Mouse (Mus musculus) MEL (cell line): ENCODE results near the gene Klhdc8a. TPM values are rescaled to one million over a fixed set of nuclear protein-coding genes. Genes with fewer than 3 reads are reported as not detected.

Source experiments
- DNase-seq: peaks from one replicate; pipeline ENCODE4 v3.0.0; 2011; ENCODE audit warnings: low read depth, low spot score
- H3K27ac ChIP-seq: 2 replicates; pipeline ENCODE4 v1.5.1; 2012; ENCODE audit warnings: low read depth, mild to moderate bottlenecking, control low read depth, low read length, moderate library complexity; ENCODE audit not compliant: control insufficient read depth
- H3K27me3 ChIP-seq, 2 experiments: fragments of 150-350 bp in 1 of 2; sonication (generic) in 1 of 2; 2 replicates each; pipeline ENCODE4 v1.6.1; 2012; ENCODE audit warnings: low read length in 2 of 2, mild to moderate bottlenecking in 2 of 2, improper control_type of control experiment in 1 of 2, moderate library complexity in 1 of 2; ENCODE audit not compliant: insufficient read depth in 2 of 2, control insufficient read depth in 1 of 2
- H3K36me3 ChIP-seq, 2 experiments: 2 replicates each; pipeline ENCODE4 v1.6.1; 2012 to 2014; ENCODE audit warnings: low read length in 2 of 2, improper control_type of control experiment in 1 of 2, inconsistent platforms in 1 of 2, mild to moderate bottlenecking in 1 of 2; ENCODE audit not compliant: insufficient read depth in 2 of 2, control insufficient read depth in 1 of 2
- H3K4me1 ChIP-seq, 2 experiments: fragments of 150-350 bp in 1 of 2; sonication (generic) in 1 of 2; 2 replicates each; pipeline ENCODE4 v1.6.1; 2012; ENCODE audit warnings: low read length in 2 of 2, improper control_type of control experiment in 1 of 2, mild to moderate bottlenecking in 1 of 2; ENCODE audit not compliant: insufficient read depth in 2 of 2, control insufficient read depth in 1 of 2
- H3K4me3 ChIP-seq, 2 experiments: fragments of 150-350 bp in 1 of 2; sonication (generic) in 1 of 2; 2 replicates each; pipeline ENCODE4 v1.5.1; 2012; ENCODE audit warnings: low read depth in 2 of 2, low read length in 2 of 2, mild to moderate bottlenecking in 2 of 2, moderate library complexity in 2 of 2, control low read depth in 1 of 2, improper control_type of control experiment in 1 of 2; ENCODE audit not compliant: control insufficient read depth in 1 of 2, insufficient read depth in 1 of 2
- H3K79me2 ChIP-seq: 2 replicates; pipeline ENCODE4 v1.6.1; 2012; ENCODE audit warnings: mild to moderate bottlenecking, low read length, moderate library complexity; ENCODE audit not compliant: control insufficient read depth, poor library complexity, insufficient read depth
- H3K9ac ChIP-seq: 2 replicates; pipeline ENCODE4 v1.6.1; 2012; ENCODE audit warnings: low read depth, mild to moderate bottlenecking, control low read depth, low read length, moderate library complexity; ENCODE audit not compliant: control insufficient read depth, poor library complexity, severe bottlenecking
- H3K9me3 ChIP-seq: fragments of 150-350 bp; sonication (generic); replicated peaks from 2 replicates; pipeline ENCODE4 v1.6.1; 2012; ENCODE audit warnings: mild to moderate bottlenecking, low read length, improper control_type of control experiment, moderate library complexity; ENCODE audit not compliant: insufficient read depth
- CHD1 ChIP-seq: IDR thresholded peaks from 2 replicates; pipeline ENCODE4 v1.6.1; 2012; ENCODE audit warnings: low read depth, mild to moderate bottlenecking, inconsistent platforms, low read length, improper control_type of control experiment
- CTCF ChIP-seq, 3 experiments: IDR thresholded peaks in 2 of 3; conservative IDR thresholded peaks in 1 of 3; 2 replicates each; pipeline ENCODE4 v1.5.1; 2011 to 2012; ENCODE audit warnings: low read length in 3 of 3, low read depth in 2 of 3, mild to moderate bottlenecking in 2 of 3, improper control_type of control experiment in 1 of 3, inconsistent platforms in 1 of 3, mixed read lengths in 1 of 3, moderate library complexity in 1 of 3; ENCODE audit not compliant: control insufficient read depth in 1 of 3, insufficient read depth in 1 of 3, poor library complexity in 1 of 3, severe bottlenecking in 1 of 3
- ELF1 ChIP-seq: IDR thresholded peaks from 2 replicates; pipeline ENCODE4 v1.6.1; 2014; ENCODE audit warnings: low read depth, mild to moderate bottlenecking, inconsistent platforms, low read length, improper control_type of control experiment, moderate library complexity
- EP300 ChIP-seq, 2 experiments: IDR thresholded peaks; 2 replicates each; pipeline ENCODE4 v1.6.1; 2011; ENCODE audit warnings: improper control_type of control experiment in 2 of 2, low read length in 2 of 2, low read depth in 1 of 2, mild to moderate bottlenecking in 1 of 2
- GATA1 ChIP-seq: IDR thresholded peaks from 2 replicates; pipeline ENCODE4 v1.6.1; 2011; ENCODE audit warnings: low read depth, low read length, improper control_type of control experiment
- KAT2A ChIP-seq: conservative IDR thresholded peaks from 2 replicates; pipeline ENCODE4 v1.6.1; 2012; ENCODE audit warnings: low read depth, low read length, improper control_type of control experiment, inconsistent platforms
- MAX ChIP-seq: IDR thresholded peaks from 2 replicates; pipeline ENCODE4 v1.6.1; 2011; ENCODE audit warnings: low read length, improper control_type of control experiment
- MEF2A ChIP-seq: IDR thresholded peaks from 2 replicates; pipeline ENCODE4 v1.6.1; 2014; ENCODE audit warnings: low read depth, mild to moderate bottlenecking, inconsistent platforms, low read length, improper control_type of control experiment; ENCODE audit not compliant: poor library complexity, insufficient replicate concordance, severe bottlenecking; ENCODE audit errors: extremely low read depth
- MXI1 ChIP-seq: IDR thresholded peaks from 2 replicates; pipeline ENCODE4 v1.6.1; 2011; ENCODE audit warnings: mild to moderate bottlenecking, low read depth, low read length, improper control_type of control experiment
- MYB ChIP-seq: IDR thresholded peaks from 2 replicates; pipeline ENCODE4 v1.6.1; 2011; ENCODE audit warnings: mild to moderate bottlenecking, low read depth, low read length, improper control_type of control experiment
- NRF1 ChIP-seq: IDR thresholded peaks from 2 replicates; pipeline ENCODE4 v1.6.1; 2014; ENCODE audit warnings: low read depth, mild to moderate bottlenecking, inconsistent platforms, low read length, improper control_type of control experiment, moderate library complexity; ENCODE audit not compliant: poor library complexity, insufficient read depth, severe bottlenecking
- POLR2A ChIP-seq, 2 experiments: IDR thresholded peaks; 2 replicates each; pipeline ENCODE4 v1.6.1; 2011 to 2012; ENCODE audit warnings: low read length in 2 of 2, mild to moderate bottlenecking in 2 of 2, control low read depth in 1 of 2, improper control_type of control experiment in 1 of 2, low read depth in 1 of 2, moderate library complexity in 1 of 2; ENCODE audit not compliant: control insufficient read depth in 1 of 2, insufficient read depth in 1 of 2, poor library complexity in 1 of 2
- POLR2AphosphoS5 ChIP-seq: IDR thresholded peaks from 2 replicates; pipeline ENCODE4 v1.6.1; 2012; ENCODE audit warnings: low read depth, borderline replicate concordance, mild to moderate bottlenecking, inconsistent platforms, low read length, moderate library complexity, mixed read lengths
- SMC3 ChIP-seq: IDR thresholded peaks from 2 replicates; pipeline ENCODE4 v1.6.1; 2011; ENCODE audit warnings: low read depth, low read length, improper control_type of control experiment
- TAL1 ChIP-seq: IDR thresholded peaks from 2 replicates; pipeline ENCODE4 v1.6.1; 2012; ENCODE audit warnings: mild to moderate bottlenecking, inconsistent platforms, low read length, moderate library complexity, mixed read lengths
- TBP ChIP-seq: IDR thresholded peaks from 2 replicates; pipeline ENCODE4 v1.8.0; 2011; ENCODE audit warnings: low read depth, low read length, improper control_type of control experiment
- ZC3H11A ChIP-seq: IDR thresholded peaks from 2 replicates; pipeline ENCODE4 v1.6.1; 2012; ENCODE audit warnings: low read depth, mild to moderate bottlenecking, inconsistent platforms, low read length, improper control_type of control experiment
- ZMIZ1 ChIP-seq: IDR thresholded peaks from 2 replicates; pipeline ENCODE4 v1.6.1; 2012; ENCODE audit warnings: low read depth, mild to moderate bottlenecking, inconsistent platforms, low read length, improper control_type of control experiment, moderate library complexity
- ZNF384 ChIP-seq: IDR thresholded peaks from 2 replicates; pipeline ENCODE4 v1.6.1; 2012; ENCODE audit warnings: low read depth, mild to moderate bottlenecking, inconsistent platforms, low read length, improper control_type of control experiment
- polyA plus RNA-seq, 2 experiments: library from polyadenylated mRNA; stranded (reverse) in 1 of 2; unstranded in 1 of 2; fragments of >175 nt in 1 of 2; fragments of >200 nt in 1 of 2; gene quantifications; 2 replicates each; pipeline versions ENCODE4 v1.2.1 to v1.2.4; 2012; ENCODE audit warnings: low replicate concordance in 2 of 2, low read depth in 1 of 2; ENCODE audit not compliant: insufficient read length in 2 of 2, insufficient read depth in 1 of 2, missing spikeins in 1 of 2
- total RNA-seq: library from RNA; depleted of rRNA; stranded (reverse); fragments of 300-350 nt; gene quantifications from 2 replicates; pipeline ENCODE4 v1.2.3, GENCODE M21; 2012

Klhdc8a gene
- total and polyA plus RNA-seq, 3 experiments: not detected

- Histone ChIP-seq H3K4me1 (no peaks in the 10 kb centered on the region), H3K27ac (no peak overlapping the region), H3K36me3 (no peaks in the 10 kb centered on the region), H3K4me3 (no peak overlapping the region), H3K27me3 (peaks cover 2 to 6% of the 10 kb centered on the region in 2 experiments; a peak in 3 of 4 replicates), H3K9ac (no peak overlapping the region), H3K9me3 (no peaks in the 10 kb centered on the region), H3K79me2 (no peaks in the 10 kb centered on the region)
- no peak for DNase-seq
- TF ChIP-seq POLR2A (IDR thresholded peaks at IDR 0.05; ENCODE audit: control insufficient read depth in 1 of 2, insufficient read depth in 1 of 2, low read depth in 1 of 2, low read length in 2 of 2, poor library complexity in 1 of 2) (no peak), SMC3 (no peak), MAX (no peak), MXI1 (no peak), ZNF384 (no peak), MYB (no peak), KAT2A (no peak), POLR2AphosphoS5 (no peak), NRF1 (no peak), TBP (no peak), TAL1 (no peak), EP300 (IDR thresholded peaks at IDR 0.05; ENCODE audit: low read depth in 1 of 2, low read length in 2 of 2) (no peak), ZC3H11A (no peak), ZMIZ1 (no peak)
These were observed 6.7 kb upstream of the Klhdc8a start for GRCm38 (mm10) chr1:132291706-132292105.

- Histone ChIP-seq H3K4me3 (no peak overlapping the region), H3K79me2 (no peaks in the 10 kb centered on the region), H3K36me3 (no peaks in the 10 kb centered on the region), H3K27ac (no peak overlapping the region), H3K27me3 (peaks cover 2 to 4% of the 10 kb centered on the region in 2 experiments), H3K9me3 (no peaks in the 10 kb centered on the region), H3K9ac (no peak overlapping the region), H3K4me1 (no peaks in the 10 kb centered on the region)
- DNase-seq: no peak
- no peak for TF ChIP-seq CHD1
- TF ChIP-seq CTCF (IDR thresholded peaks at IDR 0.05 in 2 of 3, conservative IDR thresholded peaks at IDR 0.05 in 1 of 3; ENCODE audit: control insufficient read depth in 1 of 3, insufficient read depth in 1 of 3, low read depth in 2 of 3, low read length in 3 of 3, poor library complexity in 1 of 3, severe bottlenecking in 1 of 3): peak; percentile 26 to 54 (median 38); a peak in 5 of 6 replicates
- peak; percentile 34 for TF ChIP-seq SMC3
- no peak for TF ChIP-seq MEF2A
- no peak for TF ChIP-seq POLR2AphosphoS5
- no peak for TF ChIP-seq ELF1
- no peak for TF ChIP-seq MXI1
- TF ChIP-seq GATA1: no peak
These were observed 5.9 kb upstream of the Klhdc8a start for GRCm38 (mm10) chr1:132292318-132293129.
